Mouse (Mus musculus): ENCODE measurements around the gene Wbp4. TPM values are rescaled to one million over a fixed set of nuclear protein-coding genes. Genes with fewer than 3 reads are reported as not detected.

Gene Wbp4
- total RNA-seq, 4 experiments from 2014 or later: 47.9 to 53.4 (median 48.8) TPM

DNA sequence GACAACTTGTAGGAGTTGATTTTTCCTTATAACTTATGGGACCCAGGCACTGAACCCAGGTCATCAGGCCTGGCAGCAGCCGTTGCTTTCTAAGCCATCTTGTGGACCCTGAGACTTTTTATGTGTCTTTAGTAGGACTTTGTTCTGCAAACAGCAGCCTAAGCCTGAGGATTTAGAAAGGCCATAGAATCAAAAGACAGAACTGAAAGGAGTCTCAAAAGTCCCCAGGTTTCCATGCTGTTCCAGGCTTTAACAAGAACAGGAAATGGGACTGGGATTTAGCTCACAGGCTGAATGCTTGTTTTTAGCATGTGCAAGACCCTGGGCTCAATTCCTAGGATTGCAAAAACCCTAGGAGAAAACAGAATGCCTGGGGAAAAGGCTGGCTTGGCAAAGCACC lies 26.5 kb upstream of the Wbp4 start:
- DNase-seq (ENCODE audit: low spot score in 2 of 2): no peak

GRCm38 (mm10) chr14:79506207-79506606 lies 24.9 kb upstream of the Wbp4 start:
- DNase-seq (ENCODE audit: low spot score in 2 of 2): no peak

DNA sequence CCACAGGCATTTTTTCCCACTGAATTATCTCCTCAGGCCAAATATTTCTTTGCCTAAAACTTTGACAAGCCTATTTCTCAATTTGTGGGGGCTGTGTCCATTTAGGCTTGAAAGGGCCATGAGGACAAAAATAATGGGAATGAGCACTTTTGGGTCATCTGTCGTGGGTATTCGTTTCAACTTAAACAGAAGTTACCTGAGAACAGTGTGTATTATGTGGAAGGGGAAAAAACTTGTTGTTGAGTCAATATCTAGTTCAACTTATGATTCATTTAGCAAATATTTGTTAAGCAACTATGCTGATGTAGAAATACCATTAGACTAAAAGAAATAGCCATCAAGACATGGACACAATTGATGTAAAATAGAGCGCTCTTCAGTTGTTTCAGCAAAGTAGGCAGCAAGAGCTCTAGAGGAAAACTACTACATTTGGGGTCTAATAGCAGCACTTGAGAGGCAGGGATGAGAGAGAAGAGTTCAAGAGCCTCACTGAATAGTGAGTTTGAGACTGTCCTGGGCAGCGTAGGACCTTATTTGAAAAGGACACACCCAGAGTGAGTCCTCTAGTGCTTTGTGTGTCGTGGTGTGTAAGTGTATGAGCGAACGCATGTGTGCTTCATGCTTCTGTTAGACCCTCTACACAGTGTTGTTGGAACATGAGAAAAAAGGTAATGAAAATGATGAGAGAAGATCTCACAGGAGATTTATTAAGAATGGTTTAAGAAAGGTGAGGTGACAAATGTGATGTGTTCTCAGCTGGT lies 23.1 kb upstream of the Wbp4 start:
- DNase-seq (ENCODE audit: low spot score in 2 of 2): no peak

GRCm38 (mm10) chr14:79503371-79504075 lies 22.2 kb upstream of the Wbp4 start:
- DNase-seq (ENCODE audit: low spot score in 2 of 2): no peak

- no peak for DNase-seq (ENCODE audit: low spot score in 2 of 2)
Observed at GRCm38 (mm10) chr14:79500756-79501155, 19.4 kb upstream of the Wbp4 start.

DNA sequence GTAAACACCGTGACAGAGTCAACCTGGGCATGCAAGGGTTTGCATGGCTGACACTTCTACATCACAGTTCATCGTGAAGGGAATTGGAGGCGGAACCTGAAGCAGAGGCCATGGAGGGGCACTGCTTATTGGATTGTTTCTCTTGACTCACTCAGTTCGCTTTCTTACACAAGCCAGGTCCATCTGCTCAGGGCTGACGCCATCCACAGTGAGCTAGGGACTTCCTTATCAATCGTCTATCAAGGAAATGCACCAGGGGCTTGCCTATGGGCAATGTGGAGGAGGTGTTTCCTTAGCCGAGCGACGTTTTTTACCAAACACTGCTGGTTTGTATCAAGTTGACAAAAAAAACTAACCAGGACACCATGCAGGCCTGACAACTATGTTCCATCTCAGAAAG lies 18.0 kb upstream of the Wbp4 start:
- DNase-seq (ENCODE audit: low spot score in 2 of 2): no peak

DNA sequence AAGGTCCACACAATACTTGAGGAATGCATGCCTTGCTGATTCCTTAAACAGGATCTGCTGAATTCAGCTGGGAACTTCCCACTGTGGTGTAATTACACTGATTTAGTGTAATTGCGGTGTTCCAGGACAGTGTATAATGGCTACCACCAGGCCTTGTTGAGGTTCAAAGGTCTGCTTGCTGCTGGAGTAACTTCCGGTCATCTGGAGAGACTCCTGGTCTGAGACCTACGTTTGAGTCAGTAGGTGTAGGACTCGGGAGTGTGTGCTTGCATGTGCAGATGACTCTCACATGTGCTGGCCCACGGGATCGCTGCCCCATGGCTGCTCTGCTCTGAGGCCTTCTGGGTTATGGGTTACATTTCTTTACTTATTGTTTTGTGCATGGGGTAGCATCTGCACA lies 13.0 kb upstream of the Wbp4 start:
- DNase-seq (ENCODE audit: low spot score in 2 of 2): no peak

- DNase-seq (ENCODE audit: low spot score in 2 of 2): no peak
Observed at GRCm38 (mm10) chr14:79490246-79490645, 8.9 kb upstream of the Wbp4 start.

DNA sequence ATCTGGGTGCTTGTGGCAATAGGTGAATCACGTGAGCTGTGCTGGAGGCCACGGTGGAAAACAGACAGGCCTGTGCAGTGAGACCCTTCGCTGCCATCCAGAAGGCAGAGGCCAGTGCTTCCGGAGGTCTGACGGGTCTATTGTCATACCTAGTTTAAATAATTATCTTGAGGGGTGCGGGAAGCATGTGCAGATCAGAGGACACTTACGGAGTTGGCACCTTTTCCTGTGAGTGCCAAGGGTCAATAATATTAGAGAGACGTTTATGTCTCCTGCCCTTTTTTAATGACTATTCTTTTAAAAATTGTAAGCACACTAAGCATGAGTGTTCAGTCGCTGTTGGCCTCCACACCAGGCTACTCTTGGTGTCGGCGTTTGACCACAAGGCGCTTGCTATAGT lies 7.8 kb upstream of the Wbp4 start:
- DNase-seq (ENCODE audit: low spot score in 2 of 2): no peak

DNA sequence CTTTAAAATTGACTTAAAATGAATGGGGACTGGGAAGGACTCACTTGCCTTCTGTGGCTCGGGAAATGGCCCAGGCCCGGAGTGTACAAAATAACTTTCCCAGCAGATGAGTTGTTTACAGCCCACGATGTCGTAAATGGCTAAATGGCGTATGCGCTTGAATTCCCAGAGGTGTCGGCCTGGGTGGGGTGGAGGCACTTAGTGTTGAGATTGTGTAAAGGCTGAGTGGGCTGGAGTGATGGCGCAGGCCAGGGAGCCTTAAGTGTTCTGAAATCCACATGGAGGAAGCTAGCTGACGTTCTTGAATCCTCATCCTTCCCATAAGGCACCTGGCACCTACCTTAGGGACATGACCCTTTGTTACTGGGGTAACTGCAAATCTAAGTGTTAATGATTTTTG lies 7.2 kb upstream of the Wbp4 start:
- DNase-seq (ENCODE audit: low spot score in 2 of 2): no peak

DNA sequence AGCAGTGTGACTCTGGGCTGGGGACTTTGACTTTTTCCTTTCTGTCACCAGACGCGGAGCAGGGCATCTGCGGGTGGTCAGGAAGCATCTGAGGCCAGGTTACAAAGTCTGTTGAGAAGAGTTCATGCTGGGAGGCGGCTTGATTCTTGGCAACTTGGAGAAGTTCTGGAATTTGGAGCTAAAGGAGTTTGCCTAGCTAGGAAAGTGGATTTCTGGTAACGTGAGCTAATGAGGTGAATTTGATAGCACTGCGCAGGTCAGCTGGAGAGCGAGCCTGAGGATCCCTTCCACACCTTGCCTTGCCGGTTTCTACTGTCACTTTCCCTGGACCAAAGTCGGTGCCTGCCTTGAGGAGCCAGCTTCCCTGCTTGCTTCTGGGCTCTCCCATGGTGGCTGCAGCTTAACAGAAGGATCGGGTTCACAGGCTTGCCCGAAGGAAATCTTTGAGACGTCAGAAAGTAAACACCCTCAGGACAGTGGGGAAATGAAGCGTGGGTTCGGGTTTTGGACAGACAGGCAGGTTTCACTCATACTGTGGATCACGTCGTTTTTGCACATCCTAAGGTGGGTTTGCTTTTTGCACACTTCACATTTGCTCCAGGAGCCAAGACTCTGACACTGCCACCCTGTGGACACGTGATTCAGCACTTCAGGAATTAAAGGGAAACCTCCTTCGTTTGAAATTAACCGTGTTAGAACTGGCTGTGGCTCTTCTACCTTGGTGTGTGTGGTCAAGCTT lies 5.8 kb upstream of the Wbp4 start:
- DNase-seq (ENCODE audit: low spot score in 2 of 2): peak in 1 of 2 experiments; percentile 38

GRCm38 (mm10) chr14:79486617-79486992 lies 5.3 kb upstream of the Wbp4 start:
- DNase-seq (ENCODE audit: low spot score in 2 of 2): no peak

- DNase-seq (ENCODE audit: low spot score in 2 of 2): no peak
Observed at GRCm38 (mm10) chr14:79483611-79484120, 2.3 kb upstream of the Wbp4 start.

DNA sequence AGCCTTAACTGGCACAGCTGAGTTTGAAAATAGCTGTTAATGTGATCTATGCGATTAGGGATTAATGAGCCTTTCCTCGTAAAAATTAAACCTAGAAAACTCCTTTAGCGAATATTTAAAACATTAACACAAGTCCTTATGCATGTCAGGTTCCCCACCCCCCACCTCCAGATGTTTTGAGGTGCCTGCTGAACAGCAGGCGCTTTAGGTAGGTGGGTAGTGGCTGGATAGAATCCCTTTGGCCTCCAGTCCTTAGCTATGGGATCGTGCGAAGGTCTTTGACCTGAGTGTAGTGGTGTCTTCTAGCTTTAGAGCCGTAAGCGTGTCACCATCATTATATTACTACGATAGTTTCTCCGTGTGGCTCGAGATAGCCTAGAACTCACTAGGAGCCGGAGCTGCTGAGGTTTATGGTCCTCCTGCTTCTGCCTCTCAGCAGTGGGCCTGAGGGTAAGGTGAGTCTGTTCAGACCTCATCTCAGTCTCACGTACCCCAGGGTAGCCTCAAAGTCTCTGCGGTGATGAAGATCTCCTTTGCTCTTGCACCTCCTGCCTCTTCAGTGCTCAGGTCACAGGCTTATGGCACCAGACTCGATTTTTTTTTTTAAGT lies 1.5 kb upstream of the Wbp4 start:
- no peak for DNase-seq (ENCODE audit: low spot score in 2 of 2)

DNA sequence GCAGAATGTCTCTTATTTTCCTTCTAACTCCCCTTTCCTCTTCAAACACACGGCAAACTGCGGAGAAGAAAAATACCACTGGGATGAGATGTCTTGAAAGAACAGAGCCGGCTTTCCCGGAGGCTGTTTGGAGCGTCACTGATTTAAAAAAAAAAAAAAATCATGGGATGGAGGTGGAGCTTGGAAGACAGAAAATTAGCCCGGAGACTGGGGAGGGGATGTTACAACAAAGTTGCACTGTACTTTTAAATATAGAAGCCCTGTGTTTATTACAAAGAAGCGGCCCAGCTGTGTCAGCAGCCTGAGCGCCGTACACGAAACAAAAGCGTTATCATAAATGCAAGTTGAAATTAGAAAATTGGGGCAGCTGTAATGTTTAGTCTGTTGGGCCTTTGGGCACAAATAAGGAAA lies 936 bp upstream of the Wbp4 start:
- DNase-seq (ENCODE audit: low spot score in 2 of 2): no peak

DNA sequence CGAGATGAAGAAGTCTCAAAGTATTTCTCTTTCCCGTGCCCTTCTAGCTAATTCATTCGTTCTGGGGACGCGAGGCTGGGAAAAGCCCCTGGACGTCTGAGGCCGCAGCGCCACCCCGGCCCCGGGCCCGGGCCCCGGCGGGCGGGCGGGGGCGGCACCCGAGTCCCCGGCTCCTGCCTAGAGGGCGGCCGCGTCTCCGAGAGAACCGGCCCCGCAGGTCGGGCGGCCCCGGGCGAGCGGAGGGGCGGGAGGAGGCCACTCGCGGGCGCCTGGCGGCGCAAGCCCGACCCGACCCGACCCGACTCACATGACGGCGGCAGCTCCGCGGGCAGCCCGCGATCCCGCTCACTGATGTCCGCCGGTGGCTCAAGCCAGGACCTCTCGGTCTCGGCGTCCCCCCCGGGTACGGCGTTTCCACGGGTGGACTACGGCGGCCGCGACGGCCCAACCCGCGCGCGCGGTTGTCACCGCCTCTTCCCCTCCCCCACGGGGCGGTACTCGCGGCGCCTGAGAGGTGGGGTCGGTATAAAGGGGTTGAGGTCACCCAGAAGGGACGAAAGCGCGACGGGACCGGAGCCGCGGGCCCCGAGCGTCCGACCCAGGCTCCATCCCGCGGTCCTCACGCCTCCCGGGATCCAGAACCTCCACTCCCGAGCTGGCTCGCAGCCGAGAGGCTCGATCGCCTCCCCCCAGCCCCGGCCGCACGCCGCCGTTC lies 539 bp downstream of the Wbp4 start, which contains the start of gene Elf1:
TSS of gene Elf1 (plus strand) at position 571 of the 715 bp plus-strand sequence.
- DNase-seq (ENCODE audit: low spot score in 2 of 2): peak; percentile 91 to 95

DNA sequence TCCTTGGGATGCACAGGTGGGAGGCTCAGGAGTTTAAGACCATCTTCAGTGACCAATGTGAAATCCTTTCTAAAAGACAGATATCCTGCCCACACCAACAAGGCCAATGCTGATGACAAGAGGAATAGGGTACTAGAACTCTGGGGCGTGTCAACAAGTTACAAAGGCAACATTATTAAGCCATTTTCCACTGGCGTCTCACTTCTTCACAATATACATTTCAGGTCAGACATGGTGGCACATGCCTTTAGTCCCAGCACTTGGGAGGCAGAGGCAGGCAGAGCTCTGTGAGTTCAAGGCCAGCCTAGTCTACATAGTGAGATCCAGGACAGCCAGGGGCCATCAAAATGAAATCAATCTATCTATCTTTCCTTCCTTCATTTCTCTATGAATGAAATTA lies 7.9 kb downstream of the Wbp4 start:
- no peak for DNase-seq (ENCODE audit: low spot score in 2 of 2)

GRCm38 (mm10) chr14:79467621-79468020 lies 13.7 kb downstream of the Wbp4 start:
- DNase-seq (ENCODE audit: low spot score in 2 of 2): peak in 1 of 2 experiments; percentile 56

- DNase-seq (ENCODE audit: low spot score in 2 of 2): no peak
Observed at GRCm38 (mm10) chr14:79465623-79466022, 15.7 kb downstream of the Wbp4 start.

- DNase-seq (ENCODE audit: low spot score in 2 of 2): no peak
Observed at GRCm38 (mm10) chr14:79460988-79461387, 20.3 kb downstream of the Wbp4 start.

DNA sequence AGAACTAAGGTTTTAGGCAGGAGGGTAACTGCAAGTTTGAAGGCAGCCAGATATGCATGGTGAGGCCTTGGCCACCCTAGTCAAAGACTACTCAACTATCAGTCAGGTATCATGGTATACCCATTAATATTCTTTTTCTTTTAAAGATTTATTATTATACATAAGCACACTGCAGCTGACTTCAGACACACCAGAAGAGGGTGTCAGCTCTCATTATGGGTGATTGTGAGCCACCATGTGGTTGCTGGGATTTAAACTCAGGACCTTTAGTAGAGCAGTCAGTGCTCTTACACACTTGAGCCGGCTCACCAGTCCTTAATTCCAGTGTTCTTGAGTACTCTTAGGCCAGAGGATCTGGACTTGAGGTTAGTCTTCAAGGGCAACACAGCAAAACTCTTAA lies 20.9 kb downstream of the Wbp4 start:
- no peak for DNase-seq (ENCODE audit: low spot score in 2 of 2)

Data from layer of hippocampus, adult 8-10 months (tissue).